Mouse (Mus musculus): ENCODE results near the gene Mroh3.

The Mroh3 gene

DNA sequence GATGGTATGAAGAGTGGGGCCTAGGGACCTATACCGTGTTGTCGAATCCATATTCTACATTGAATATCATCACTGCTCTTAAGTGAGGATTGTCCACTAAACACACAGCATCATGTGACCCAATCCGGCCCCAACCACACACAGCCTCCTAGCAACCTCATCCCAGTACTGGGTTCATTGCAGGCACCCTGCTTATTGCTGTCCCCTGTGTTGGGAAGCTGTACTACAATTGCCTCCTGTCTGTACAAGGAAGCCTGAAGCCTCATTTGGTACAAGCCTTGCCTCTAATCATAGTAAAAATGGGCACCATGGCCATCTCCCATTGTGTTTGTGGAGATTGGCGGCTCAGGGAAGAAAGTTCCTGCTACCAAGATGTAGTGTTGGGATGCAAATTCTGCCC lies 56.3 kb downstream of the Mroh3 start:
- no peak for DNase-seq (ENCODE audit: low read depth)

- DNase-seq (ENCODE audit: low read depth): no peak
Observed at GRCm38 (mm10) chr1:136151371-136151770, 61.3 kb downstream of the Mroh3 start.

DNA sequence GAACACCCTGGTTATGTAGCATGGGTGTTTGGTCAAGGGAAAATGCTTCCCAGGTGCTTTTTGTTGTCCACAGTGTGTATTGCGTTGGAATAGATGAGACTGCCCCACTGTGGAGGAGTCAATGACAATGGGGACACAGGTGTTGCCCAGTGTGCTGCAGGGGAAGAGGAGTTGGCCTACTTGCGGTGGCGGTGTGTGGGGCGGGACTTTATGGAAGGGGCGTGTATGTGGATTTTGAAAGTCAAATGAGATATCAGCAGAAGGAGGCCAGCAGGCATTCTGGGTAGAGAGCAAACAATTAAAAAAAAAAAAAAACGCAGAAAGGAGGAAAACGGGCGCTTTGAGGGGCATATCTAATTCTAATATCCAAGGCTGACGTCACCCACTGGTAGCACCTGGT lies 62.9 kb downstream of the Mroh3 start:
- no peak for DNase-seq (ENCODE audit: low read depth)

GRCm38 (mm10) chr1:136143514-136143913 lies 69.1 kb downstream of the Mroh3 start:
- no peak for DNase-seq (ENCODE audit: low read depth)

DNA sequence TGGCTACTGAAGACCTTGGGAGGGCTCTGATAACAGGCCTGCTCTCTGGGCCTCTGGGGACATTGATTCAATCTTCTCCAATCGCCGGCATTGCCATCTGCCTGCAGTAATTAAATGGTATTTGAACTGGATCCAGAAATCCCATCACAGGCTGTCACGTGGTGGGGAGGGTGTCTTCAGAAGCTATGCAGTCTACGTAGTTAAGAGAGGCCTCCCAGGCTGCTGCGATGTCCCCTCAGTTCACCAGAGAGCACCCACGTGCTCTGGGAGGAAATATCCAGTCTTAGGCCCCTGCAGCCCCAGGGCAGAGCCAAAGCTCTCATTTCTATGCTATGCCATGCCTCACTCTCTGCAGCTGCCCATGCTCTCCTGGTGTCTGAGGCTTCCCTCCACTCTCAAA lies 70.3 kb downstream of the Mroh3 start:
- no peak for DNase-seq (ENCODE audit: low read depth)

- DNase-seq (ENCODE audit: low read depth): peak; percentile 20
Observed at GRCm38 (mm10) chr1:136141176-136141950, 71.3 kb downstream of the Mroh3 start.

DNA sequence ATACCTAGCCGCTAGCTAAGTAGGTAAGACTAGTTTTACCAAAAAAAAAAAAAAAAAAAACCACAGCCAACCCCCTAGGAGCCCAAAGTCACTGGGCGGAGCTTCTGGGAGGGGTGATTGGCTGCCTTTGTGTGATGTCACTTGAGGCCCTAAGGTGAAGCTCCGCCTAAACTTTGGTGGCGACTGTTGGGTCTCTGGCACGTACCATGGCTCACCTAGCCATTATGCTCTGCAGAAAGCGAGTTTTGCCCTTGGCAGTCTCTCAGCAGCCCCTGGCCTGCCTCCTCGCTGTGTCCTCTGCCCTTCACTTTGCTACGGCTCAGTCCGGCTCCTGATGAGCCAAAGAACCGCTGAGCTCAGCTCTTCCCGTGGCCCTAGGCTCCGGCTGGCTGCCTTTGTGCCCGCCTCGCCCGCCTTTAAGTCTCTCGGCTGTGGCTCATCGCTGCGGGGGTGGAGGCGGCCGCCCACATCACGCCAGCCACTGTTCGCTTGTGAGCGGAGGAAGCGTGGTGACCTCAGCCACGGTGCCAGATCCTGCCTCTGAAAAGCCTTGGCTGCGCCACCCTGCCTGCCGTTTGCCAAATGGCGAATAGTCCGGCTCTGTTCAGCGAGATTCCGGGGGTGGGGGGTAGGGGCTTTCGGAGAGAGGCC lies 72.5 kb downstream of the Mroh3 start:
- DNase-seq (ENCODE audit: low read depth): peak; percentile 98

DNA sequence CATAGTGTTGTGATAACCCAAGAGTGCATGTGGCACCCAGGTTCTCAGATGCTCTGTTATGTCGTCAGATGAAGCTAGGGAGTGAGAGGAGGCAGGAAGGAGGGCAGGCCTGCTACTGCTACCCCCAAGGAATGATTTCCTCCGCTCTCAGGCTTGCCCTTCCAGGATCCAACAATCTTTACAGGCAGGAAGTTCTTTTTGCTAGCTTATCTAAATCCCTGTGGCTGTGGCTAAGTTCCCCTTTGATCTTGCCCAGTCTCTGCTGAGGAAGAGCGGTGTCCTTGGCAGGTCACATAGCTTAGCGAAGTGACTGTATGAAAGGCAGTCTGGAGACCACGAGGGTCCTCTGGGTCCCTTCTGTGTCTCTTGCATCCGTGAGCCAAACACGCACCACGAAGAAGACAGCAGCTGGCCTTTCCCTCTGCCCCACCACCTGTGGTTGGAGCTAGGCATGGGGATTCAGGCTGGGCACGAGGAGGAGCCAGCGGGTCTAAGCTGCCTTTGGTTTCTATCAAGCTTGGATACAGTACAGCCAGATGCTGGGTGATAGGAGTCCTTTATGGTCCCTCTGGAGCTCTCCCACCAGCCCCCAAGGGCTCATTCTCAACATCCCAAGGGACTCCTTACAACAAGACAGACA lies 74.3 kb downstream of the Mroh3 start:
- DNase-seq (ENCODE audit: low read depth): peak; percentile 51

GRCm38 (mm10) chr1:136137575-136137974 lies 75.1 kb downstream of the Mroh3 start:
- DNase-seq (ENCODE audit: low read depth): peak; percentile 75

GRCm38 (mm10) chr1:136137071-136137531 lies 75.5 kb downstream of the Mroh3 start:
- DNase-seq (ENCODE audit: low read depth): peak; percentile 77

- no peak for DNase-seq (ENCODE audit: low read depth)
Observed at GRCm38 (mm10) chr1:136136547-136136946, 76.1 kb downstream of the Mroh3 start.

DNA sequence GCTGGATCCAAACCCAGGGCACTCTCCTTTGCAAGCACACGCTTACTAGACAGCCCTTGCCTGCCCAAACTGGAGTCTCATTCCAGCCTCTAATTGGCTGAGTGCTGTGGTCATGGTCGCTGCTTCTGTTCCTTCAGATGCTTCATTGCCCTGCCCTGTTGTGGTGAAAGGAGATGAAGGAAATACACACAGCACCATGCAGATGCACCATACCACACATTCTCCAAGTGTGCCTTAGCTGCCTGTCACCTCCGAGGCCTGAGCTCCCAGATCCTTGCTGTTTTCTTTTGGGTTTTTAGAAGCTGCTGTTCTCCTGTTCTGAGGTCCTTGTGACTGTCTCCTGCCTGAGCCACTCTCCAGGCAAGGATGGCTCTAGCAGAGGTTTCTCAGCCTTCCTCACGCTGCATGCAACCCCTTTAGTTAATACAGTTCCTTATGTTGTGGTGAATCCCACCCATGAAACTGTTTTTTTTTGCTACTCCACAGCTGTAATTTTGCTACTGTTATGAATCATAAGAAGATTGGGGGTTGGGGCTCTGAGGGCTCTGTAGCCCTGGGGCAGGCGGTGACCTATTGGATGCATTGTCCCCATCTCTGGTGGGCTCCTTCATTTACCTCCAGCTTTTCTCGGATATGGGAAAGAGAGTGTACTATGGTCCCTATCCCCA lies 76.7 kb downstream of the Mroh3 start:
- peak; percentile 72 for DNase-seq (ENCODE audit: low read depth)

- peak; percentile 94 for DNase-seq (ENCODE audit: low read depth)
Observed at GRCm38 (mm10) chr1:136135046-136135445, 77.6 kb downstream of the Mroh3 start.

GRCm38 (mm10) chr1:136134547-136134946 lies 78.1 kb downstream of the Mroh3 start:
- no peak for DNase-seq (ENCODE audit: low read depth)

DNA sequence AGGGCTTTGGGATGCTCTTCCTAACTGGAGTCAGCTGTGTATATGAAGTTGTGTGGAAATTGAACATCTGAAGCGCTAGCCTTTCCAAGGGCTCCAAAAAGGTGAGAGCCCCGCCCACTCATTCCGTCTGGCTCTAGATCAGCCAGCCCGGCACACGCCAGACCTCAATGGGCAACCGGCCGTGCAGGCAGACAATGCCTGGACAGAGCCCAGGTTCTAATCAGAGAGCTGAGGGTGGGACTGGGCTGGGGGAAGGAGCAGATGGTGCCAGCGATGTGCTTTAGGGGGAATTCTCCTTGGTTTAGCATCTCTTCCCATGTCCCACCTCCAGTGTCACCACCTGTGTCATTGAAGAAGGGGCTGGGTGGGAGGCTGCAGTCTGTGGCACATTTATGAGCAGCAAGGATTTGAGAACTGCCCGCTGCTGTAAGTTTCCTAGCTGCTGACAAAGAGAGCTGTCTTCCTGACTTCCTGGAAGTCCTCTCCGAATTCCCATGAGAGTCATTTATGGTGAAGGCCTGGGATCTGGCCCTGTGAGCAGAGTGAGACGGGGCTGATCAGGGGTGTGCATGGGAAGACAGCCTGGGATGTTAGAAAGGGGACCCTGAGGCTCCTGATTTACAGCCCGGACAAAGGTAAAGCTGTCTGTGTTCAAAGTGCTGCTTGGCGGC lies 78.9 kb downstream of the Mroh3 start:
- peak; percentile 47 for DNase-seq (ENCODE audit: low read depth)

GRCm38 (mm10) chr1:136132386-136133201 lies 80.0 kb downstream of the Mroh3 start:
- DNase-seq (ENCODE audit: low read depth): peak; percentile 55
